Mouse (Mus musculus): ENCODE measurements around the gene Rbbp6.

Gene Rbbp6

DNA sequence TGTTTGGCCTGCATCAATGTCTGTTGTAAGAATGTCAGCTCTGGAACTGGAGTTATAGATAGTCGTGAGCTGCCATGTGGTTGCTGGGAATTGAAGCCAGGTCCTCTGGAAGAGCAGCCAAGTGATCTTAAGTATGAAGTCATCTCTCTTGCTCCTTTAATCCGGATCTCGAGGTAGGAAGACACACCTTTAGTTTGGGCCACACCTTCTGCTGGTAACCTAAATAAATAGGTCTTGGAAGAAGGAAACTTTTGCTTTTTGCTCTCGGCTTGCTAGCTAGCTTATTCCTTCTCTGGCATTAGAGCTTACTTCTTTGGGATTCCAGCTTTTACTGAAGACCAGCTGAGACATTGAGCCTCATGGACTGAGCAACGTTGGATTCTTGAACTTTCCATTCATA, at the start of gene Rbbp6:
Gene Rbbp6 (plus strand): TSS at position 301 of the 400 bp plus-strand sequence.
- DNase-seq (ENCODE audit: low spot score): no peak

DNA sequence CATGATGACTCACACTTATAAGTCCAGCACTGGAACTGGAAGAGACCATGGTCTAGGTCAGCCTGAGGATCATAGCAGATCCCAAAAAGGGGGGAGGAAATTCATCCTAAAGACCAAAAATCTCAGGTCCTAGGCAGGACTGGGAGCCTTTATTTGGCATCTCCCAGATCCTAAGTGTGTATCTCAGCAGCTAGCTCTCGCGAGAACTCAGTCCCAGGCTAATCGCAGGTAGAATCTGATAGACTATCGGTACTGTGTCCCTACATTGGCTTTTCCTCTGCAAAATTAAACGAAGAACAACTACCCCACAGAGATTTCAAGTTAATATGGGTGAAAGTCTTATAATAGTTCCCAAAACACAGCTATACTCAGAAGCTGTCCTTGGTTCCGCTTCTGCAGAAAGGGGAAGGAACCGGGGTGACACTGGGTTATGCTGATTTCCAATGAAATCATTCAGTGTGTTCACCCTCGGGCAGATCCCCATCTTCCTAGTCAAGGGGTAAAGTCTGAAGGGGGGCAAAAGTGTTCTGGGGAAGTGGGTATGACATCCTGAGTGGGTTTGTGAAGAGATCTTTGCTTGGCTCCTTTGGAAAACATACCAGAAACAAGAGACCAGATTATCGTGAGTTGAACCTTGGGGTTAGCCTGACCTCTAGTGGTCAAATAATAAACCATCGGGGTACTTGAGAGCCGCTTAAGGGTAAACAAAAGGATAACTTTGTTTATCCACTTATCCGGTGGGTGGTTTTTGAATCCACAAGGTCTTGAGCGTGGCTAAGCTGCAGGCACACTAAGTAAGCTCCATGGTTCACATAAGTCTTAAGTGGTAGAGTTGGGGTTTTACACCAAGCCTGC, 45.5 kb upstream of the Rbbp6 start:
- DNase-seq (ENCODE audit: low spot score): peak; percentile 22

DNA sequence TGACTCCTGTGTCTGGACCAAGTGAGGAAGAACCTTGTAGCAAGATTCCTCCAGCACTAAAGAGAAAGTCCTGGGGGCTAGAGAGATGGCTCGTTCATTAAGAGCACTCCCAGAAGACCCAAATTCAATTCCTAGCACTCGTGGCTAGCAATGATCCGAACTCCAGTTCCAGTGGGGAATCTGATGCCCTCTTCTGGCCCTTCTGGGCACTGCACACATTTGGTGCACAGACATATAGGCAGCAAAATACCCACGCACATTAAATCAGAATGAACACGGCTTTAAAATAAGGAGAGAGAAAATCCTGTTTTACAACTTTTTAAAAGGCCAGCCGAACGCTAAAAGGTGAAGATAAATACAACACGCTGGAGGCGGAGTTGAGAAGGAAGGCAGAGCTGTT, 43.9 kb upstream of the Rbbp6 start:
- DNase-seq (ENCODE audit: low spot score): no peak

DNA sequence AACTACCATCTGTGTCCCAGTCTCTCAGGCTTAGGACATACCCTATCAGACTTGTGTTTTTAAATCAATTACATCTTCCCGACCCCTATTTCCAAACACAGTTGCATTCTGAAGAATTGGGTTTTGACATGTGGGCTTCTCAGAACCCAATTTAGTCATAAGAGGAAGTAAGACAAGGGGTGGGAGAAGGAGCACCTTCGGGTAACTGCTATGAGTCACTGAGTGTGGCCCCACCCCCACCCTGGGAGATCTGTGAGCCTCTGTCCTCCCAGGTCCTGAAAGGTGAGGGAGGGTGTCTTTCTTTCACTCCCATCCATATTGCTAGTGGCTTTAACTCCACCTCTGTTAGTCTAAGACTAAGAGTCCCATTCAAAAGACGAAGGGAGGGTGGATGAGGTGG, 41.2 kb upstream of the Rbbp6 start:
- no peak for DNase-seq (ENCODE audit: low spot score)

DNA sequence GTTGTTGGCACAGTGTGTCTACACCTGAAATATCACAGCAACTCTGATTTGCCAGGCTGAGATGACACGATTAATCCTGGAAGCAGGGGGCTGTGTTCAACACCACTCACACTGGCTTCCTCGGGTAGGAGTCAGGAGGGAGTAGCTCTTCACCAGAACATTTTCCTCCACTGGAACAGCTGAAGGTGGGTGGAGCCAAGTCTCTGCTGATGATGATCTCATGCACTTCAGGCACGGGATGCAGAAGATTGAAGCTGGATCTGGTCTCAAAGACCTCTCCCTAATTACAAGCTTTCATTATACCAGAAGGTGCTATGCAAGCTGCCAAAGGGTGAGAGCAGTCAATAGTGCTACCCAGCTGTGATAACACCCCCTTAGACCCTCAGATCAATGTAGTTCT, 35.0 kb upstream of the Rbbp6 start:
- no peak for DNase-seq (ENCODE audit: low spot score)

DNA sequence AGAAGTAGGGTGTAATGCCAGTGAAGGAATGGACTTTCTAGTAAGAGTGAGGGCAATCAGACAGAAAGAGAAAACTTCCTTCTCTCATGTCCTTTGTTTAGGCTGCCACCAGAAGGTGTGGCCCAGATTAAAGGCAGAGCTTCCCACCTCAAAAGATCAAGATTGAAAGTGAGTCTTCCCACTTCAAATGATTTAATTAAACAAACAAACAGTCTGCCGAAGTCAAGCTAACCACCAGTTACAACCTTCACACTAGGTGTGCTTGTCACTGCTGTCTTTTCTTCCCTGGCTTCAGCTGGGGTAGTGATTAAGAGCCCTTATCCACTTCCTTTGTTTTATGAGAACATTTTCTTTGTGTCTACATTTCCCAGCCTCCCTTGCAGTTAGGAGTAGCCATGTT, 33.3 kb upstream of the Rbbp6 start:
- no peak for DNase-seq (ENCODE audit: low spot score)

DNA sequence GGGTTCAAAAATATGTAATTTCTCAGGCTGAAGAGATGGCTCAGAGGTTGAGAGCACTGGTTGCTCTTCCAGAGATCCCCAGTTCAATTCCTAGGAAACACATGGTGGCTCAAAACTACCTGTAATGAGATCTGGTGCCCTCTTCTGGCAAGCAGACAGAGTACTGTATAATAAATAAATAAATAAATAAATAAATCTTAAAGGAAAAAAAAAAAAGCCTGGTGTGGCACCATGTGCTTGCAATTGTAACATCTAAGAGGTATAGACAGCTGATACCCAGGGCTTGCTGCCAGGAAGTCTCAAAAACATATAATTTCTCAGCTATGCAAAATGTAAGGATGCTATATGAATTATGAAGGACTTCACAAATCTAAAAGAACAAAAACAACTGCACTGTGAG, 28.9 kb upstream of the Rbbp6 start:
- DNase-seq (ENCODE audit: low spot score): no peak

DNA sequence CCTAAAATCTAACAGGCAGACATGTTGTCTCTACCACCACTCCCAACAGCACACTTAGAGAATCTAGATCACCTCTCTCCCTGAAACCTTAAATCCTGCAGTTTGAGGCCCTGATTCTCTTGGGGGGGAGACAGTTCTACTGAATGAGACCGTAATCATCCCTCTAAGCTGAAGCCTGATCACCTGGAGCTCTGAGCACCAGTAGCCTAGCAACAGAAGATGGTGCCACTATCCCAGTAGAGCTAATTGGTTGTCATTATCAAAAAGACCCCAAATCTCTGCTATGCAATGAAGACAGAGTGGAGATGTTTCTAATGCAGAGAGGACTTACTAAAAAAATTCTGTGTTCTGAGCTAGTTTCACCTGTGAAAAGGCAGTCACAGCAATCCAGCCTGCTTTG, 27.3 kb upstream of the Rbbp6 start:
- DNase-seq (ENCODE audit: low spot score): no peak

DNA sequence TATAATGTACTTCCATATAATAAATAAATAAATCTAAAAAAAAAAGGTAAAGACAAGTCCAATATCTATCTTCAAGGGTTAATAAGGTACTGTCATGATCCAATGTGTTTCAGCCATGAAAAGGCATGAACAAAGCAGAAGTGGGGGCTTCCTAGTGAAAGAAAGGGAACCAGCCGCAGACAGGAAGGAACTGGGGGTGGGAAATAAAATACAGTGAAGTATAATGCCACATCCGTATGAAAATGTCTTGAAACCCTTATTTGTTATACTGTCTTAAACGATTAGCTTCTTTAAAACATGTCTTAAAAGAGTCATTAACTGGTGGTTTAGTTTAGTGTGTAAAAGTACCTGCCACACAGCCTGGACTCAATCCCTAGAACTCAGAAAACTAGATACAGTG, 26.3 kb upstream of the Rbbp6 start:
- DNase-seq (ENCODE audit: low spot score): no peak

DNA sequence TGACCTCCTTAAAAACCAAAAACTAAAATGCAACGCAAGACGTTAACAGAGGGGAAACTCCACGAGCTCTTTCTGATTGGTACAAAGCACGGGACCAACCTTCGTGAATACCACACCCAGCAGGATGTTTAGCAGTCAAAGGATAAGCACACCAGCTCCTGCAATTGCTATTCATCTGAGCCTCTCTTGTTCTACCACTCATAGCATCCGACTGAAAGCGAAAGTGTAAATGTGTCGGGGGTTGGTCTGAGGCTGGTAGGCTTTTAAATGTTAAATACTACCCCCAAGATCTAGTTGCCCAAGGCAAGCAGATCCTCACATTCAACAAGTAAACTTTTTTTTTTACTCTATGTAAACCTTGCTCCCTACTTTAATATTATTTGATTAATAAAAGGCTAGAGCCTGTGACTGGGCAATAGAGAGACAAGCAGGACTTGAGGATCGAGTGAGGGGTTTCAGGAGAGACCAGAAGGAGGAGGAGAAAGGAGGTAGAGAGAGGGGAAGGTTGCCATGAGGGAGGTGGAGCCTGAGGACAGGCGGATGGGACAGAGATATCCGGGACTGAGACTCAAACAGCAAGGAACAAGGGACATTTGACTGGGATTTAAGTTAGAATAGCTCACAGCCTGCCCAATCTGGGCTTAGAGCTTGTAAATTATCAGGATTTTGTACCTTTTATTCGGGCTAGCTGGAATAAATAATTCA, 25.0 kb upstream of the Rbbp6 start:
- DNase-seq (ENCODE audit: low spot score): no peak

DNA sequence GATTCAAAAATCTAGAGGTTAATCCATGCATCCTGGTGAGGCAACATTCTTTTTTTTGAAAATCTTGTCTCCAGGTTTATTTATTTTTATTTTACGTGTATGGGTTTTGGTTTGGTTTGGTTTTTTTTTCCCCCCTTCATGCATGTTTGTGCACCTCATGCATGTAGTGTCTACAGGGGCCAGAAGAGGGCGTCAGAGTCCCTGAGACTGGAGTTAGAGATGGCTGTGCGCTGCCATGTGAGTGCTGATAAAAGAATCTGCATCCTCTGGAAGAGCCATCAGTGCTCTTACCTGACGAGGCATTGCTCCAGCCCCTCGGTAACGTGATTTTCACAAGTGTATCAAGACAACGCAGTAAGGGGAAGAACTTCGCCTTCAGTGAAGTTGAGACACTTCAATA, 23.4 kb upstream of the Rbbp6 start:
- DNase-seq (ENCODE audit: low spot score): no peak

DNA sequence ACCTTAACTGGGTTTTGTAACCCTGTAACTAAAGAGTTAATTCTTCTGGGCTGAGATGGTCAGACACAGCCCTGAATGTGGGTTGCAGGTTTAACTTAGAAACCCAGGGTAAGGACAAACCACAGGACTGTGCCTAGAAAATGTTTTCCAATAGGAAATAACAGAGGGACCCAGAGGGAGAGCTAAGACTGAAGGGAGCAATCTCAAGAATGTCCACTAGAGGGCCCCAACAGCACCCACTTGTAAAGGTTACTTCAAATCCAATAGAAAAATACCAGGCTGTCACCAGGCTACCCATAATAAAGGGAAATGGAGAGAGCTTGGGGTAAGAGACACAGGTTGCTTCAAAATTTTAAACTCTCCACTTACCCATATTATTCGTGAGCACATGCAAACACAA, 20.3 kb upstream of the Rbbp6 start:
- peak; percentile 76 for DNase-seq (ENCODE audit: low spot score)

DNA sequence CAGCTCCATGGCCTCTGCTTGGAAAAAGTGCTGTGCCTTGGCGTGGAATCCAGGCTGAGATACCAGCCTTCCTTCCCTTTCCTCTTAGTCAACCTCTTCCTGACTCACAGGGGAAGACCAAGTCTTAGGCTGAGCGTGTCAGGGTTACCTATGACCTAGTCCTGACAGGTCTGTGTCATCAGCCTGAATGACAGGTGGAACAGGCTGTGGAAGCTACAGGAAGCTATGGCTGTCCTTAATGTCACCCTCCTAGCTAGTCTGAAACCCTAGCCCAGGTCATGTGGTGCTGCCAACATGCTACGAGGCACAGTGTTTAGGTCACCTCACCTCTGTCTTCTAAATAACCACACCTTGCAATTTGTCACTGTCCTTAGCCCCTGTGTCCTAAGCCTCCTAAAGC, 16.2 kb upstream of the Rbbp6 start:
- DNase-seq (ENCODE audit: low spot score): no peak

DNA sequence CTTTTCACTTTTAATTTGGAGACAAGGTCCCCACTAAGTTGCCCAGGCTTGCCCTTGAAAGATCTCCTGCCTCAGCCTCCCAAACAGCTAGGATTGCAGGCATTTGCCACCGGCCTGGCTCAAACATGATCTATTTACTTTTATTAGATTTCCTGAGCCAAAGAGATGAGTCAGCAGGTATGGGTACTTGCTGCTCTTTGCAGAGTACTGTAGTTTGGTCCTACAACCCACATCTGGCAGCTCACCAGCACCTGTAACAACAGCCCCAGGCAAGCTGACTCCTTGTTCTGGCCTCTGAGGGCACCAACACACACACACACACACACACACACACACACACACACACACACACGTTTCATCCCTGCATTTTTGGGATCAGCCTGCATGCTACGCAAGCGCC, 14.0 kb upstream of the Rbbp6 start:
- no peak for DNase-seq (ENCODE audit: low spot score)

DNA sequence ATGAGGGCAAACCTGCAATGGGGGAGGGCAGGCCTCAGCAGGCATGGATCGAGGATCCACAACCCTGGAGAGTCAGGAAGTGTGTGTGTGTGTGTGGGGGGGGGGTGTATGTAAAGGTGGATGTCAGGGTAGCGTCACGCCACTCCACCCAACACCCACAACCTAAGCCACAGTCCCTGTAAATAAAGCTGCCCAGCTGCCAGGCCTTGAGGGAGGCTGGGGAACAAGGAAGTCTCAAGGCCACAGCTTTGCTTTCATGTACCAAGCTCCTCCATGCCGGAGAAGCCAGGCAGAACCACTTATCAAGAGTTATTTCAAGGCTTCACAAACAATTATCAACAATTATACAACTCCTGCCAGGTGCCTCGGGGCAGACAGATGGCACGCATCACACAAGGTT, 13.4 kb upstream of the Rbbp6 start:
- DNase-seq (ENCODE audit: low spot score): no peak

DNA sequence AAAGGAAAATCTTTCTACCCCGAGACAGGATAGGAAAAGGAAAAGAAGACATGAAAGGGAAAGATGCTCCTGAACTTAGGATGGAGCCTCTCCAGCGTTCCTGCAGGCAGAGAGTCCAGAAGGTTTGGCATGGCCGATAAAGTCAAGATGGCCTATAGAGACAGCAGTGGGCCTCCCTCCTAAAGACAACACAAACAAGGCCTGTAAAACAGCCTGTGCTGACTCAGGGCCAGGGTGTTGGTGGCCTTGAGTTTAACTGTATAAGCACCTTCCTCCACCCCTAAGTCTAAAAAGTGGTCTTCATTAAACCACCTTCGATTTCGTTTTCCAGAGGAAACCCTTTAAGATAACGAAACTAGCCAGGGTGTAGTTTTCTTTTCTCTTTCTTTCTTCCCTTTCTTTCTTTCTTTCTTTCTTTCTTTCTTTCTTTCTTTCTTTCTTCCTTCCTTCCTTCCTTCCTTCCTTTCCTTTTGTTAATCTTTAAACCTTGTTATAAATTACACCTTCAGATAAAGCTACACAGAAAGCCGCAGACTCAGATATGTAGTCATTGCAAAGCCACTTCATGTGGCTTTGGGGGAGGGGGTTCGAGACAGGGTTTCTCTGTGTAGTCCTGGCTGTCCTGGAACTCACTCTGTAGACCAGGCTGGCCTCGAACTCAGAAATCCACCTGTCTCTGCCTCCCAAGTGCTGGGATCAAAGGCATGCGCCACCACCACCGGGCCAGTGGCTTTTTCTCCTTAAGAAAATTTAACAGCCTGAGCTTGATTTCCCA, 10.8 kb upstream of the Rbbp6 start:
- DNase-seq (ENCODE audit: low spot score): no peak

DNA sequence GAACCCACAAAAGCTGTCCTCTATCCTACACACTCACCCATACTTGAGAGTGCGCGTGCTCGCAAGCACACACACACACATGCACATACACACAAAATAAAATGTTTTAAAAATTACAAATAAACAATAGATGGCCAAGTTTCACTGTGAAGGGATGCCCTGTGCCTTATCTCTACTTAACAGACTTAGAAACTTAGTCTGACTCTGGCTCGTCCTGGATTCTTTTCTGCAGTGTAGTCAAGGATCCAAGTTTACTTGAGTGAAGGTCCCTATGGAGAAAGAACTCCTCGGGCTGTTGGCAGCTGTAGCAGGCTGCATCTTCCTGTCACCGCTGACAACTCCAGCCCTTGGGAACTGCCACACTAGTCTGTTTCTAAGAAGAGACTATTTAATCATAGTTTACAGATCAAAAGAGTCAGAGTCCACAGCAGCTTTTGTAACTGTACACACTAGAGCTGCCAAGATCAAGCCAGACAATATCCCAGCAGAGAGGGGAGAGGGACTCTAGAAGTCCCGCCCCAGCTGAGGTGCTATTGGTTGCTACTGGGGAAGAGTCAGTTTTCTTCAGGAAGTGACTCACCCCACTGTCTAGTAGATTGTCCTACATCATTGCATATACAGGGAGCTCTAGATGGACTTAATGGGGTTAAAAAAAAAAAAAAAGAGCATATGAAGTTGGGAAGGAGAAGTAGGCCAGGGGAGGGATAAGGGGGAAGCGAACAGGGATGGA, 10.1 kb upstream of the Rbbp6 start:
- no peak for DNase-seq (ENCODE audit: low spot score)

DNA sequence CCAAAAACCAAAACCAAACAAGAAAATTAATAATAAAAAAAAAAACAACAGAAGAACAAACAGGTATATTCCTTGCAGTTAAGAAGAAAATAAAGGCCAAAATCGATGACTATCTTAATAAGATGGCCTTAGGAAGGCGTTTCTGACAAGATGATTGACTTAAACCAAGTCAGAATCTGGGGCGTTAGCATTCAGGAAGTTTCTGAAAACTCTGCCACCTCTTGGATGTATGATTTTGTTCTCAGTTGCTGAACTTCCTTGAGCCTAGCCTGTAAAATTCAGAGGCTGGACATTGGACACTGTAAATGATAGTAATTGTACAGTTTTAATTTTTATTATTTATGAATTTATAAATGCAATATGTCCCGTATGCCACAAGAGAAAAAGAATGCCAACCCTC, 3.3 kb downstream of the Rbbp6 start:
- no peak for DNase-seq (ENCODE audit: low spot score)

DNA sequence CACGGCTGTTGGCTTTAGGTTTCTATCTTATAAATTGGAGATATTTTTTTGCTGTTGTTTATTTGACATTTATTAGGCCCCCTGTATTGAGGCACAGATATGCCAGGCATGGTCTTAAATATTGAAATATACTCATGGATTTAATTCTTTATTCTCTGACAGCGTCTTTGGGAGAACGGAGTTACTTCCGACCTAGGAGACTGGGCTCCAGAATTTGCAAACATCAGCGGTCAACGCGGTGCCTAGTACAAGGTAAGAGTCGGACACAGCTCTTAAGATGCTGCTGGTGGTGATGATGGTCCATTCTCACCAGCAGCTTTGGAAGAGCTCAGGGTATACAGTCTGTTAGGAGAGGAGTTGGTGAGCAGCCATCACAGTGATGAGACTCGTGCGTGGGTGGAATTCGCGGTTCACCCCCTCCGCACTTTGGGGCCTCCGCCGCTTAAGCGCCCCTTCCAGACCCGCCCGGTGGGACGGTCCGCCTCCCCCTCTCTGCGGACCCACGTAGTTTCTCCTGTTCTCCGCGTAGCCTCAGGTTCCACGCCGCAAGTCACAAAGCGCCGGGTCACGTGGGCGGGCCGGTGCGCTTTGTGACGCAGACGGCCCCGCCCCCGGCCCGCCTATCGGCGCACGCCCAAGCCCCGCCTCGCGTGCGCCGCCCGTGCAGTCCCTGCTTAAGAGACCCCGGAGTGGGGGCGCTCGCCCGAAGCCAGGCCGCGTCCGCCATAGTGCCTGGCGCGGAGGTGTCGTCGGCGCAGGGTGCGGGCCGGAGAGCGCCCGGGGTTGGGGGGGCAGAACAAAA, 3.9 kb downstream of the Rbbp6 start:
- peak; percentile 90 for DNase-seq (ENCODE audit: low spot score)

DNA sequence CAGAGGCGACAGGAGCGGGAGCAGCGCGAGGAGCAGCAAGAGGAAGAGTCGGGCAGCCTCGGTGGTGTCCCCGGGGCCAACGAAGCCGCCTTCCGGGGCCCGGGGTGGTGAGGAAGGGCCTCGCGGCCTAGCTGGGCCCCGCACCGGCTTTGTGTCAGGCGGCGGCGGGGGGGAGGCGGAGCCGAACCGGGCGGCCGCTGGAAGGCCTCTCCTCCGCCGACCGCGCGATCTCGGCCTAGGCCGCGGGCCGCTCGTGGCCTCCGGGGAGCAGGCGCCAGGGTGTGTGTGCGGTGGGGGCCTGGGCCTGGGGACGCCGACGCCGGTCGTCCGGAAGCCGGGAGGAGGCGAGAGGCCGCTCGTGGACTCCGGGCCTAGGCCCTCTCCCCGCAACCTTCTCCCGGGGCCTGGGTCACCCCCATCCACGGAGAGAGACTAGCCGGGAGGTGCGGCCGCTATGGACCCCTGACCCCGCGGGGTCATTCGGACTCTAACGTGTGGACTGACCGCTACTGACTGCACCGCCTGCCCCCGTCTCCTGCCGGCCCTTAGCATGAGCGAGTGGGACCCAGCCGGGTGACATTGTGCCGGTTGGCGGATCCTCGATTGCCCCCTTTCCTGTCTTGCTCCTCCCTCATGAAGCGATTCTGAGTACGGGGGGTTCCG, 4.8 kb downstream of the Rbbp6 start:
- peak; percentile 49 for DNase-seq (ENCODE audit: low spot score)

All from ovary, postnatal 14 days (tissue).